Mouse (Mus musculus) layer of hippocampus, postnatal 14 days (tissue): ENCODE measurements around the gene Srarp. TPM values are rescaled to one million over a fixed set of nuclear protein-coding genes. Genes with fewer than 3 reads are reported as not detected.
A peak's percentile ranks its signal among the peaks of the same experiment; 100 is the strongest.

Source experiments
- DNase-seq, 2 experiments: peaks; one replicate each; pipeline ENCODE4 v3.0.0; 2021 to 2022; ENCODE audit warnings: low spot score in 2 of 2, mixed read lengths in 1 of 2
- total RNA-seq, 2 experiments: library from RNA; stranded (reverse); gene quantifications; 2 replicates each; pipeline ENCODE4 v1.2.3; 2021

Srarp gene
- total RNA-seq, 2 experiments from 2014 or later: 4.0 to 4.4 TPM

GRCm38 (mm10) chr4:141389366-141390150 lies 46.3 kb downstream of the Srarp start:
- no peak for DNase-seq

GRCm38 (mm10) chr4:141387933-141388332 lies 48.0 kb downstream of the Srarp start:
- no peak for DNase-seq

GRCm38 (mm10) chr4:141387093-141387784 lies 48.7 kb downstream of the Srarp start:
- DNase-seq: peak; percentile 65 to 79

GRCm38 (mm10) chr4:141386150-141386549 lies 49.8 kb downstream of the Srarp start:
- no peak for DNase-seq

GRCm38 (mm10) chr4:141385275-141385674 lies 50.6 kb downstream of the Srarp start:
- peak in 1 of 2 experiments; percentile 25 for DNase-seq

Other genes with a start within 250 kb of the Srarp start
- 1 to 10 TPM; 2.8 to 3.1 TPM for gene Rsg1, start 222.1 kb downstream of the Srarp start, total RNA-seq
- gene Arhgef19, start 196.6 kb downstream of the Srarp start, total RNA-seq: 10 to 100 TPM in 1 of 2 experiments, 1 to 10 TPM in 1; 9.7 to 11.7 TPM
- gene Epha2, start 134.9 kb downstream of the Srarp start, total RNA-seq: 1 to 10 TPM; 1.8 to 2.0 TPM
- gene Fam131c, start 67.9 kb downstream of the Srarp start, total RNA-seq: 1 to 10 TPM; 5.0 to 6.6 TPM
- under 1 TPM in 1 of 2 experiments, not detected in 1; 0.55 TPM for gene Clcnka, start 37.4 kb downstream of the Srarp start, total RNA-seq
- gene Clcnkb, start 20.1 kb downstream of the Srarp start, total RNA-seq: not detected
- under 1 TPM in 1 of 2 experiments, not detected in 1; 0.23 TPM for gene Hspb7, start 15.3 kb downstream of the Srarp start, total RNA-seq
- 10 to 100 TPM; 29.3 to 29.8 TPM for gene Zbtb17, start 8.5 kb upstream of the Srarp start, total RNA-seq
- gene Spen, start 102.5 kb upstream of the Srarp start, total RNA-seq: 10 to 100 TPM; 59.3 to 60.0 TPM
- 1 to 10 TPM; 2.4 TPM for gene Fblim1, start 170.0 kb upstream of the Srarp start, total RNA-seq
- 1 to 10 TPM in 1 of 2 experiments, under 1 TPM in 1; 0.35 to 1.6 TPM for gene Tmem82, start 182.5 kb upstream of the Srarp start, total RNA-seq
- gene Slc25a34, start 187.7 kb upstream of the Srarp start, total RNA-seq: 1 to 10 TPM; 2.2 to 3.6 TPM
- 10 to 100 TPM; 47.8 to 55.4 TPM for gene Plekhm2, start 228.8 kb upstream of the Srarp start, total RNA-seq
- under 1 TPM in 1 of 2 experiments, not detected in 1; 0.79 TPM for gene Rsc1a1, start 249.5 kb upstream of the Srarp start, total RNA-seq